In genomic region chr8:47345085-47345771, GRCm38 (mm10) we compare ENCODE assay signal across 8 mouse cellular contexts.
DNase-seq lines count a peak whose midpoint lies in the region; ATAC-seq lines count a peak whose summit lies in the region.

No protein-coding gene starts in this region.

- intact Hi-C loops in heart, postnatal 10 days (cut with DNase I) = no loop called here

- no peaks in the 10 kb centered on the region for H3K9me3 ChIP-seq in embryonic facial prominence, embryonic 11.5 days (replicated peaks; ENCODE audit: control insufficient read depth, low read length)
- no peaks in the 10 kb centered on the region for H3K9me3 ChIP-seq in midbrain, embryonic 16.5 days (replicated peaks; ENCODE audit: control insufficient read depth, low read length, poor library complexity, severe bottlenecking)

- no peak overlapping the region for H3K4me2 ChIP-seq in embryonic facial prominence, embryonic 11.5 days (ENCODE audit: low read depth, low read length)
- H3K4me2 ChIP-seq in midbrain, embryonic 16.5 days (ENCODE audit: low read length) = peak overlapping the region; percentile 53

- H3K36me3 ChIP-seq in embryonic facial prominence, embryonic 11.5 days (replicated peaks; ENCODE audit: control insufficient read depth, insufficient read depth, low read depth, low read length) = no peaks in the 10 kb centered on the region
- H3K36me3 ChIP-seq in midbrain, embryonic 16.5 days (ENCODE audit: control insufficient read depth, insufficient read depth, low read length) = no peaks in the 10 kb centered on the region

- ATAC-seq in embryonic facial prominence, embryonic 11.5 days (replicated peaks; ENCODE audit: insufficient number of reproducible peaks, low FRiP score, low TSS enrichment, low read depth) = 0 out of 2 replicates have a peak, but pooled peaks have one; percentile 27
- peak; percentile 52 for ATAC-seq in midbrain, embryonic 16.5 days

- no peak overlapping the region for H3K9ac ChIP-seq in embryonic facial prominence, embryonic 11.5 days (replicated peaks; ENCODE audit: low read length)
- peak overlapping the region; percentile 37 for H3K9ac ChIP-seq in midbrain, embryonic 16.5 days (ENCODE audit: low read depth, low read length)

- DNase-seq in heart, postnatal 10 days = peak; percentile 40 to 48
- no peak for DNase-seq in heart, adult 11 months
- DNase-seq in embryonic facial prominence, embryonic 11.5 days (ENCODE audit: low spot score) = peak; percentile 65
- DNase-seq in forelimb bud, embryonic 11.5 days (ENCODE audit: low read depth, low spot score) = peak; percentile 56
- no peak for DNase-seq in thymus, postnatal 0 days (ENCODE audit: low spot score)
- no peak for DNase-seq in right cerebral cortex, postnatal 14 days
- no peak for DNase-seq in adrenal gland, postnatal 4 days (ENCODE audit: low spot score in 2 of 2)

- H3K4me1 ChIP-seq in embryonic facial prominence, embryonic 11.5 days (ENCODE audit: control insufficient read depth, insufficient read depth, low read length) = peaks cover 7% of the 10 kb centered on the region
- H3K4me1 ChIP-seq in midbrain, embryonic 16.5 days (ENCODE audit: control insufficient read depth, insufficient read depth, low read length) = peaks cover 16% of the 10 kb centered on the region

- H3K27me3 ChIP-seq in embryonic facial prominence, embryonic 11.5 days (ENCODE audit: control insufficient read depth, insufficient read depth, low read length) = no peaks in the 10 kb centered on the region
- no peaks in the 10 kb centered on the region for H3K27me3 ChIP-seq in midbrain, embryonic 16.5 days (ENCODE audit: control insufficient read depth, insufficient read depth, low read depth, low read length)

- no peak overlapping the region for H3K4me3 ChIP-seq in embryonic facial prominence, embryonic 11.5 days (ENCODE audit: low read depth, low read length)
- H3K4me3 ChIP-seq in midbrain, embryonic 16.5 days (ENCODE audit: low read depth, low read length) = peak overlapping the region; percentile 30; the same call in 1 of the 2 replicates

- H3K27ac ChIP-seq in embryonic facial prominence, embryonic 11.5 days (replicated peaks; ENCODE audit: low read depth, low read length) = no peak overlapping the region
- peak overlapping the region; percentile 87 for H3K27ac ChIP-seq in midbrain, embryonic 16.5 days (ENCODE audit: low read length)

- WGBS in embryonic facial prominence, embryonic 11.5 days = 18% methylated on average over 15 of the region's 15 CpGs
- 6% methylated on average over 15 of the region's 15 CpGs for WGBS in midbrain, embryonic 16.5 days

Comparison
In these comparisons a context has a peak if more than half of its experiments do, and no peak if none do; other contexts are left out.
1. DNase-seq: peak in heart, postnatal 10 days (2 of 2), embryonic facial prominence, embryonic 11.5 days (single experiment) and forelimb bud, embryonic 11.5 days (single experiment); none in heart, adult 11 months (single experiment), thymus, postnatal 0 days (single experiment), right cerebral cortex, postnatal 14 days (single experiment) and adrenal gland, postnatal 4 days (0 of 2).